Mouse (Mus musculus): ENCODE results near the gene Cdc6. TPM values are rescaled to one million over a fixed set of nuclear protein-coding genes. Genes with fewer than 3 reads are reported as not detected.
"Not testable (repeated sequence)": the region's sequence is repeated elsewhere in the genome, so short reads cannot be mapped to it uniquely, and the experiment has no call there.

The Cdc6 gene
- total and polyA plus RNA-seq, 2 experiments from 2014 or later: 1.4 to 4.2 TPM

DNA sequence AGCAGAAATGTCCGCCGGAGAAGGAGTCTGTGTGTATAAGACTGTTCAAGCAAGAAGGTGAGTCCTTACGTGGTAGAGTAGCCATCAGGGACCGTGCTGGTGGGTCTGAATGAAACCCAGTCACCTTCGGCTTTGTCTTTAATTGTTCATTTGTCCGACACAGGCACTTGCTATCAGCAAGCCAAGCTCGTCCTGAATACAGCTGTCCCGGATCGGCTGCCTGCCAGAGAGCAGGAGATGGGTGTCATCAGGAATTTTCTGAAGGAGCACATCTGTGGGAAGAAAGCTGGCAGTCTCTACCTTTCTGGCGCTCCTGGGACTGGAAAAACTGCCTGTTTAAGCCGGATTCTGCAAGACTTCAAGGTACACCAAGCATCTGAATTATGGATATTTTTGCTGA is 2.8 kb downstream of the Cdc6 start:
- ATAC-seq (ENCODE audit: insufficient read depth, low read depth): no peak
- WGBS: 69% methylated on average over 11 of the region's 11 CpGs
- Histone ChIP-seq H3K4me3 (ENCODE audit: low read depth, low read length) (no peak overlapping the region), H3K9me3 (replicated peaks; ENCODE audit: control insufficient read depth, low read length) (no peaks in the 10 kb centered on the region), H3K27ac (ENCODE audit: low read depth) (no peak overlapping the region), H3K4me1 (ENCODE audit: control insufficient read depth, insufficient read depth) (peaks cover 16% of the 10 kb centered on the region), H3K36me3 (replicated peaks; ENCODE audit: control insufficient read depth, insufficient read depth, low read length) (peaks cover 19% of the 10 kb centered on the region), H3K27me3 (ENCODE audit: control insufficient read depth, insufficient read depth, low read length) (no peaks in the 10 kb centered on the region), H3K9ac (replicated peaks; ENCODE audit: low read depth, low read length) (no peak overlapping the region), H3K4me2 (ENCODE audit: low read depth, low read length) (peak overlapping the region; percentile 41)
- DNase-seq (ENCODE audit: low spot score): no peak
- TF ChIP-seq CTCF (IDR thresholded peaks at IDR 0.05; ENCODE audit: low read depth) (no peak), EP300 (IDR thresholded peaks at IDR 0.05; ENCODE audit: low read depth) (no peak)

GRCm38 (mm10) chr11:98911498-98911897 is 3.9 kb downstream of the Cdc6 start:
- no peak overlapping the region for H3K4me2 ChIP-seq (ENCODE audit: low read depth, low read length)
- no peaks in the 10 kb centered on the region for H3K9me3 ChIP-seq (replicated peaks; ENCODE audit: control insufficient read depth, low read length)
- no peak for ATAC-seq (ENCODE audit: insufficient read depth, low read depth)
- WGBS: 77% methylated on average over 5 of the region's 5 CpGs
- no peak for DNase-seq (ENCODE audit: low spot score)
- TF ChIP-seq CTCF (IDR thresholded peaks at IDR 0.05; ENCODE audit: low read depth) (no peak), EP300 (IDR thresholded peaks at IDR 0.05; ENCODE audit: low read depth) (no peak)
- no peak overlapping the region for H3K4me3 ChIP-seq (ENCODE audit: low read depth, low read length)
- no peaks in the 10 kb centered on the region for H3K27me3 ChIP-seq (ENCODE audit: control insufficient read depth, insufficient read depth, low read length)
- H3K9ac ChIP-seq (replicated peaks; ENCODE audit: low read depth, low read length): no peak overlapping the region
- H3K4me1 ChIP-seq (ENCODE audit: control insufficient read depth, insufficient read depth): peaks cover 16% of the 10 kb centered on the region
- peaks cover 19% of the 10 kb centered on the region for H3K36me3 ChIP-seq (replicated peaks; ENCODE audit: control insufficient read depth, insufficient read depth, low read length)
- no peak overlapping the region for H3K27ac ChIP-seq (ENCODE audit: low read depth)

GRCm38 (mm10) chr11:98914196-98914595 is 6.6 kb downstream of the Cdc6 start:
- ATAC-seq (ENCODE audit: insufficient read depth, low read depth) (no peak), DNase-seq (ENCODE audit: low spot score) (no peak)
- 72% methylated on average over 11 of the region's 11 CpGs for WGBS
- no peak overlapping the region for H3K4me2 ChIP-seq (ENCODE audit: low read depth, low read length)
- H3K27me3 ChIP-seq (ENCODE audit: control insufficient read depth, insufficient read depth, low read length): no peaks in the 10 kb centered on the region
- H3K9me3 ChIP-seq (replicated peaks; ENCODE audit: control insufficient read depth, low read length): no peaks in the 10 kb centered on the region
- no peak overlapping the region for H3K27ac ChIP-seq (ENCODE audit: low read depth)
- H3K36me3 ChIP-seq (replicated peaks; ENCODE audit: control insufficient read depth, insufficient read depth, low read length): peaks cover 19% of the 10 kb centered on the region
- no peak overlapping the region for H3K9ac ChIP-seq (replicated peaks; ENCODE audit: low read depth, low read length)
- H3K4me3 ChIP-seq (ENCODE audit: low read depth, low read length): no peak overlapping the region
- peaks cover 6% of the 10 kb centered on the region for H3K4me1 ChIP-seq (ENCODE audit: control insufficient read depth, insufficient read depth)
- TF ChIP-seq CTCF (IDR thresholded peaks at IDR 0.05; ENCODE audit: low read depth): no peak
- no peak for TF ChIP-seq EP300 (IDR thresholded peaks at IDR 0.05; ENCODE audit: low read depth)

DNA sequence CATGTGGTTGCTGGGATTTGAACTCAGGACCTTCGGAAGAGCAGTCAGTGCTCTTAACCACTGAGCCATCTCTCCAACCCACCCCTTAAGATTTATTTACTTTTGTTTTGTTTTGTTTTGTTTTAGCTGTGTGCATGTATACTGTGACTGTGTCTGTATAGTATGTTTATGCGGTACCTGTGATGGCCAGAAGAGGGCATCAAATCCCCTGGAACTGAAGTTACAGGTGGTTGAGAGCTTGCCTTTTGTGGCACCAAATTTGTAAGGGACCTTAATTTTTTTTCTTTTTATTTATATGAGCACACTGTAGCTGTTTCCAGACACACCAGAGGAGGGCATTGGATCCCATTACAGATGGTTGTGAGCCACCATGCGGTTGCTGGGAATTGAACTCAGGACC is 8.8 kb downstream of the Cdc6 start:
- peaks cover 24% of the 10 kb centered on the region for H3K36me3 ChIP-seq (replicated peaks; ENCODE audit: control insufficient read depth, insufficient read depth, low read length)
- not testable (repeated sequence) for H3K4me1 ChIP-seq (ENCODE audit: control insufficient read depth, insufficient read depth); H3K27ac ChIP-seq (ENCODE audit: low read depth); H3K9ac ChIP-seq (replicated peaks; ENCODE audit: low read depth, low read length); H3K4me3 ChIP-seq (ENCODE audit: low read depth, low read length); DNase-seq (ENCODE audit: low spot score); H3K27me3 ChIP-seq (ENCODE audit: control insufficient read depth, insufficient read depth, low read length); ATAC-seq (ENCODE audit: insufficient read depth, low read depth); H3K4me2 ChIP-seq (ENCODE audit: low read depth, low read length); H3K9me3 ChIP-seq (replicated peaks; ENCODE audit: control insufficient read depth, low read length)
- 95% methylated on average over 3 of the region's 3 CpGs for WGBS
- peak; percentile 35 for TF ChIP-seq CTCF (IDR thresholded peaks at IDR 0.05; ENCODE audit: low read depth)

DNA sequence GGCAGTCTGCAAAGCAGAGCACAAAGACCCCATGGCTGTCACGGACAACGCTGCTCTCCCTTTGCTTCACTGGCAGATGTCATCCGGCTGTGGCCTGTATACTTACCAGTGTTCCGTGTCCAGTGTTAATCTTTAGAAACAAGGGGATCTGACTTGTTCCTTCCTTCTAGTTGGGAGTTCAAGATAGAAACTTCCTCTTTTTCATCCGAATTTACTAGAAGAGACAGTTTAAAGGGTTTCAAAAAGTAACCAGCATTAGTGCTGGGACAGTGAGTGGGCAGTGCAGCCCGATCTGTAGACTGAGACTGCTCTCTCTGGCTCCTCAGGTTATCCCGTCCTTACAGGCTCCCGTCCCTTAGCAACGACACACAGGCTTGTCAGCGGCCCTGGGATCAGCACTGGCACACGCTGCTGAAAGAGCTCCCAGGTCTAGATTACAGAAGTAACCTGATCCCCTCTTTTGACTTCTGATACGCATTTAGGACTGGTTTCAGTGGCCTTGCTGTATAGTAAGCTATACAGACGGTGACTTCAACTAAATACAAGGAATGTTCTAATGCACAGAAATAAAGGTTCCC is 9.9 kb downstream of the Cdc6 start:
- TF ChIP-seq CTCF (IDR thresholded peaks at IDR 0.05; ENCODE audit: low read depth) (no peak), EP300 (IDR thresholded peaks at IDR 0.05; ENCODE audit: low read depth) (no peak)
- ATAC-seq (ENCODE audit: insufficient read depth, low read depth): peak; percentile 61

DNA sequence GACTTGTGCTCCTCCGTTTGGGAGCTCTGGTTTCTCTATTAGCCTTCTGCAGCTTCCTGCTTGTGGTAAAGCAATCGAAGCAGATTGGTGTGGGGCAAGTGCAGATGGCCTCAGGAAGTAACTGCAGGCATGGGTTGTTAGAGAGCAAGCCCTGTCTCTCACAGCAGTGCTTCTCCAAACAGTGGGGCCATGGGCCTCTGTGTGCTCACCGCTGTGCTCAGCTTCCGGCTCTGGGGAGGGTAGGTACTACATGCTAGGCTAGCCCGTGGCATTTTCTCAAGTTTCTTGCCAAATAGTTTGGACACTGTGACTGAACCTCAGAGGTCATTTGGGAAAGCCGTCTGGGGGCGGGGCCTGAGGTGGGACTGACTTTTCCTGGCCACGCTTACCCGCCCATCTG is 10.6 kb downstream of the Cdc6 start:
- H3K9ac ChIP-seq (replicated peaks; ENCODE audit: low read depth, low read length): 0 out of 2 replicates have a peak overlapping the region, but pooled peaks have one; percentile 13
- no peak overlapping the region for H3K4me3 ChIP-seq (ENCODE audit: low read depth, low read length)
- H3K27me3 ChIP-seq (ENCODE audit: control insufficient read depth, insufficient read depth, low read length): no peaks in the 10 kb centered on the region
- DNase-seq (ENCODE audit: low spot score): peak; percentile 13
- H3K27ac ChIP-seq (ENCODE audit: low read depth): peak overlapping the region; percentile 66
- H3K4me2 ChIP-seq (ENCODE audit: low read depth, low read length): no peak overlapping the region
- peak; percentile 34; the same call in 1 of the 2 replicates for ATAC-seq (ENCODE audit: insufficient read depth, low read depth)
- H3K9me3 ChIP-seq (replicated peaks; ENCODE audit: control insufficient read depth, low read length): no peaks in the 10 kb centered on the region
- TF ChIP-seq CTCF (IDR thresholded peaks at IDR 0.05; ENCODE audit: low read depth) (no peak), EP300 (IDR thresholded peaks at IDR 0.05; ENCODE audit: low read depth) (0 out of 2 replicates have a peak, but pooled peaks have one; percentile 1)
- H3K4me1 ChIP-seq (ENCODE audit: control insufficient read depth, insufficient read depth): no peaks in the 10 kb centered on the region; the same call in 1 of the 2 replicates
- H3K36me3 ChIP-seq (replicated peaks; ENCODE audit: control insufficient read depth, insufficient read depth, low read length): peaks cover 13% of the 10 kb centered on the region
- 52% methylated on average over 9 of the region's 9 CpGs for WGBS

More for the DNA sequence above, 9.9 kb downstream of the Cdc6 start:
- Histone ChIP-seq H3K4me2 (ENCODE audit: low read depth, low read length) (no peak overlapping the region), H3K4me3 (ENCODE audit: low read depth, low read length) (no peak overlapping the region), H3K9me3 (replicated peaks; ENCODE audit: control insufficient read depth, low read length) (no peaks in the 10 kb centered on the region), H3K4me1 (ENCODE audit: control insufficient read depth, insufficient read depth) (no peaks in the 10 kb centered on the region; the same call in 1 of the 2 replicates), H3K27me3 (ENCODE audit: control insufficient read depth, insufficient read depth, low read length) (no peaks in the 10 kb centered on the region), H3K36me3 (replicated peaks; ENCODE audit: control insufficient read depth, insufficient read depth, low read length) (peaks cover 17% of the 10 kb centered on the region), H3K9ac (replicated peaks; ENCODE audit: low read depth, low read length) (0 out of 2 replicates have a peak overlapping the region, but pooled peaks have one; percentile 13), H3K27ac (ENCODE audit: low read depth) (peak overlapping the region; percentile 66)
- WGBS: 35% methylated on average over 13 of the region's 13 CpGs
- peak; percentile 66 for DNase-seq (ENCODE audit: low spot score)
